Mouse (Mus musculus): Measurements from ENCODE around the gene Paqr6. TPM values are rescaled to one million over a fixed set of nuclear protein-coding genes. Genes with fewer than 3 reads are reported as not detected.
A peak's percentile ranks its signal among the peaks of the same experiment; 100 is the strongest.

Paqr6 gene
- polyA plus RNA-seq, 2 experiments = 13.9 to 17.2 TPM

DNA sequence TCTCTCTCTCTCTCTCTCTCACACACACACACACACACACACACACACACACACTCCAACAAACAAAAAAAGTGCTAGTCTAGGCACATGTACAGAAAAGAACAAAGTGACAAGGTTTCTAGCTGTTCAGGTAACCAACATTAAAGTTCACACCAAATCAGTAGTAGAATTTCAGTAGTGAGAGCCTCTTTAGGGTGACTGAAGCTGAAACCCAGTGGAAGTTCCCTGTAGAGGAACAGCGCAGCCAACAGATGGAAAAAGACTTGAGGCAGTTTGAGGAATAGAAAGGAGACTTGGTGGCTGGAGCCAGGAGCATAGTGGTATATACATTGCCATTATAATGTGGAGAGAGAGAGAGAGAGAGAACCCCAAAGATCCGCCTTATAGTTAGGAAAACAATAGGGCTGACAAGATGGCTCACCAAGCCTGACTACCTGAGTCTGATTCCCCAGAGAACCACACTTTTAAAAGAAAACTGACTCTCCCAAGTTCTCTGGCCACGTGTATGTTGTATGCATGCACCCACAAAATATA lies 29.4 kb upstream of the Paqr6 start:
- peak overlapping the region; percentile 64 for H3K4me2 ChIP-seq (replicated peaks; ENCODE audit: low read depth, low read length, severe bottlenecking)
- no peak for TF ChIP-seq POLR2A (IDR thresholded peaks at IDR 0.05; ENCODE audit: borderline replicate concordance, extremely low read depth, insufficient read depth, insufficient read length)
- 30% methylated on average over 3 of the region's 3 CpGs for WGBS
- ATAC-seq (ENCODE audit: low FRiP score, low read depth) (no peak), DNase-seq (ENCODE audit: low spot score) (no peak)
- peaks cover 12% of the 10 kb centered on the region for H3K4me1 ChIP-seq (ENCODE audit: control insufficient read depth, insufficient read depth, low read length)
- H3K9me3 ChIP-seq (ENCODE audit: control insufficient read depth, low read length) = no peaks in the 10 kb centered on the region
- H3K9ac ChIP-seq (ENCODE audit: low read depth, low read length, severe bottlenecking) = peak overlapping the region; percentile 90
- peak overlapping the region; percentile 80 for H3K4me3 ChIP-seq (replicated peaks; ENCODE audit: low read length)
- H3K36me3 ChIP-seq (ENCODE audit: control insufficient read depth, insufficient read depth, low read length) = peaks cover 3% of the 10 kb centered on the region; the same call in 1 of the 2 replicates
- H3K27ac ChIP-seq (replicated peaks; ENCODE audit: low read depth, low read length) = no peak overlapping the region; the same call in 1 of the 2 replicates
- H3K27me3 ChIP-seq (ENCODE audit: control insufficient read depth, insufficient read depth, low read length) = no peaks in the 10 kb centered on the region

DNA sequence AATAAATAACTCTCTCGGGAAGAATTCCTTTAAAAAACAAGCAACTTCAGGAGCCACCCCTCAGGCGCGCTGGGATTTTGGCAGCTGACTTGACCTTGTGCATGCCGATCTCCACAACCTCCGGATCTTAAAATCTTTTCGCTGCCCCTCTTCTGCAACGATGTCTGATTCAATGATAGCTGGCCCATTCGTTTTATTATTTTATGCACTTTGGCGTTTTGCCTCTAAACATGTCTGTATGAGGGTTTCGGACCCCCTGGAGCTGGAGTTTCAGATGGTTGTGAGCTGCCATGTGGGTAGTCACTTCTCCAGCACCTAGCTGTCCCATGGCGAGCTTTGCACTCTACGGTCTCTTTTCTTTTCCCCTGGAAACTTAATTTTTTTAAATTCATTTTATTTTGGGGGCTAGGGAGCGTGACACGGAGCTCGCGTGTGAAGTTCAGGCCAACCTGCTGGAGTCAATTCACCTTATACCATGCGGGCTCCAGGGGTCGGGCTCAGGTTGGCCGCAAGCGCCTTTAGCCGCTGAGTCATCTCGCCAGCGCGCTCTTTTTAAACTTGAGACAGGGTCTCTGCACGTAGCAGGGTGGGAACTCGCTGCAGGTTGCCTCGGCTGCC lies 28.8 kb upstream of the Paqr6 start:
- peak overlapping the region; percentile 92 for H3K27ac ChIP-seq (replicated peaks; ENCODE audit: low read depth, low read length)
- peak overlapping the region; percentile 64 for H3K4me2 ChIP-seq (replicated peaks; ENCODE audit: low read depth, low read length, severe bottlenecking)
- DNase-seq (ENCODE audit: low spot score) (no peak), ATAC-seq (ENCODE audit: low FRiP score, low read depth) (peak; percentile 62)
- no peak for TF ChIP-seq POLR2A (IDR thresholded peaks at IDR 0.05; ENCODE audit: borderline replicate concordance, extremely low read depth, insufficient read depth, insufficient read length)
- H3K4me3 ChIP-seq (replicated peaks; ENCODE audit: low read length) = peak overlapping the region; percentile 80
- H3K36me3 ChIP-seq (ENCODE audit: control insufficient read depth, insufficient read depth, low read length) = peaks cover under 1% of the 10 kb centered on the region; the same call in 1 of the 2 replicates
- H3K9ac ChIP-seq (ENCODE audit: low read depth, low read length, severe bottlenecking) = peak overlapping the region; percentile 90
- WGBS = under 1% methylated on average over 27 of the region's 27 CpGs
- H3K27me3 ChIP-seq (ENCODE audit: control insufficient read depth, insufficient read depth, low read length) = no peaks in the 10 kb centered on the region
- peaks cover 12% of the 10 kb centered on the region for H3K4me1 ChIP-seq (ENCODE audit: control insufficient read depth, insufficient read depth, low read length)
- H3K9me3 ChIP-seq (ENCODE audit: control insufficient read depth, low read length) = no peaks in the 10 kb centered on the region

DNA sequence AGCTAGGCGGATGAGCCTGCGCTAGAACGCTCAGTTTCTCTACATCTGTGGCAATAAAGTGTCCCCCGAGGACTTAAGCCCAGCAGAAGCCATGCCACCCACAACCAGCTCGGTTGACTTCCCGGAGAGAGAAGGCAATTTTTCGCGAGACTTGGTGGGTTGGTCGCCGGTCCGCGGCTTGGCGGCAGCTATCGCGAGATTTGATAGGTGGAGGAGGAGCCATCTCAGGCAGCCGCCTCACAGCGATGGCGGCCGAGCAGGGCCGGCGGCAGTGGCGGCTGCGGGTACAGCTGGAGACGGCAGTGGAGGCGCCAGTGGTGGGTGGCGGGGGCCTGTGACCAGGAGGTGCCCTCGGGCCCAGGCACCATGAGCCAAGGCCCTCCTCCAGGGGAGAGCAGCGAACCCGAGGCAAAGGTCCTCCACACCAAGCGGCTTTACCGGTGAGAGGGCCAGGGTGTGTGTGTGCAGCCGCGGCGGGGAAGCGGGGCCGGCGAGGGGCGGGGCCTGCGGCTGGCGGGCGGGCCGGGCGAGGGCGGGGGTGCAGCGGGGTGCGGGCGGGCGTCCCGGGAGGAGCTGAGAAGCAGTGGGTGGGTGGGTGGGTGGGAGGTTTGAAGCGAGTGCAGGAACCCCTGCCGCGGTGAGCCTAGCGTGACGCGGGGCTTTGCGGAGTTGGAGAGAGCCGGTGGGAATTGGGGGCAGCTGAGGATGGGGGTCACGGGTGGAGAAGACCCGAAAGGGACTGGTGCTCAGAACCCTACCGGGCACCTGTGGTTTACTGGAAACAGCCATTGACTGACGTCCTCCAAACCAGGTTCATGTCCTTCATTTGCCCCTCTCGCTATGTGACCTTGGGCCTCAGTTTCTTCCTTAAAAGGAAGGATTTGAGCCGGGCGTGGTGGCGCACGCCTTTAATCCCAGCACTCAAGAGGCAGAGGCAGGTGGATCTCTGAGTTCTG lies 28.0 kb upstream of the Paqr6 start, which contains the start of the genes Tmem79 and Smg5:
Gene Tmem79 (minus strand): TSS at position 91 of the 956 bp plus-strand sequence.
Gene Smg5 (plus strand): TSS at position 203 of the 956 bp plus-strand sequence.
- ATAC-seq (ENCODE audit: low FRiP score, low read depth) = peak; percentile 96
- 1% methylated on average over 30 of the region's 66 CpGs for WGBS
- Histone ChIP-seq H3K27me3 (ENCODE audit: control insufficient read depth, insufficient read depth, low read length) (no peaks in the 10 kb centered on the region), H3K4me1 (ENCODE audit: control insufficient read depth, insufficient read depth, low read length) (peaks cover 12% of the 10 kb centered on the region), H3K27ac (replicated peaks; ENCODE audit: low read depth, low read length) (peak within 1 kb of the TSS; percentile 92), H3K9me3 (ENCODE audit: control insufficient read depth, low read length) (no peaks in the 10 kb centered on the region), H3K36me3 (ENCODE audit: control insufficient read depth, insufficient read depth, low read length) (0 out of 2 replicates have a peak, but pooled peaks cover 3% of the 10 kb centered on the region), H3K9ac (ENCODE audit: low read depth, low read length, severe bottlenecking) (peak within 1 kb of the TSS; percentile 90), H3K4me2 (replicated peaks; ENCODE audit: low read depth, low read length, severe bottlenecking) (peak within 1 kb of the TSS; percentile 64), H3K4me3 (replicated peaks; ENCODE audit: low read length) (peak within 1 kb of the TSS; percentile 80)
- TF ChIP-seq POLR2A (IDR thresholded peaks at IDR 0.05; ENCODE audit: borderline replicate concordance, extremely low read depth, insufficient read depth, insufficient read length) = peak; percentile 95
- peak; percentile 96 for DNase-seq (ENCODE audit: low spot score)

- peak overlapping the region; percentile 64; the same call in 1 of the 2 replicates for H3K4me2 ChIP-seq (replicated peaks; ENCODE audit: low read depth, low read length, severe bottlenecking)
- no peak overlapping the region for H3K27ac ChIP-seq (replicated peaks; ENCODE audit: low read depth, low read length)
- H3K9ac ChIP-seq (ENCODE audit: low read depth, low read length, severe bottlenecking) = peak overlapping the region; percentile 41; the same call in 1 of the 2 replicates
- H3K27me3 ChIP-seq (ENCODE audit: control insufficient read depth, insufficient read depth, low read length) = no peaks in the 10 kb centered on the region
- H3K9me3 ChIP-seq (ENCODE audit: control insufficient read depth, low read length) = no peaks in the 10 kb centered on the region
- DNase-seq (ENCODE audit: low spot score) = no peak
- 80% methylated on average over 11 of the region's 11 CpGs for WGBS
- H3K4me3 ChIP-seq (replicated peaks; ENCODE audit: low read length) = 0 out of 2 replicates have a peak overlapping the region, but pooled peaks have one; percentile 80
- TF ChIP-seq POLR2A (IDR thresholded peaks at IDR 0.05; ENCODE audit: borderline replicate concordance, extremely low read depth, insufficient read depth, insufficient read length) = no peak
- peaks cover 12% of the 10 kb centered on the region for H3K36me3 ChIP-seq (ENCODE audit: control insufficient read depth, insufficient read depth, low read length)
- peaks cover 12% of the 10 kb centered on the region for H3K4me1 ChIP-seq (ENCODE audit: control insufficient read depth, insufficient read depth, low read length)
- ATAC-seq (ENCODE audit: low FRiP score, low read depth) = no peak
Measured at GRCm38 (mm10) chr3:88337367-88338020, 26.9 kb upstream of the Paqr6 start.

Measured in limb, embryonic 14.5 days (tissue).